Comparison of ENCODE assay signal across 9 mouse cellular contexts in genomic region chr1:182095240-182095741, GRCm38 (mm10). TPM values are rescaled to one million over a fixed set of nuclear protein-coding genes. Genes with fewer than 3 reads are reported as not detected.
DNase-seq lines count a peak whose midpoint lies in the region; ATAC-seq and TF ChIP-seq lines count a peak whose summit lies in the region.
"Had no signal": no experiment of that assay in that cellular context is flagged by ENCODE, and none has a peak within 500 bp of the region (broad histone marks: within the 10 kb centered on the region; RNA-seq: fewer than 3 reads in every experiment).

No protein-coding gene starts in this region.

- peak; percentile 68 for ATAC-seq in embryonic facial prominence, embryonic 13.5 days (ENCODE audit: insufficient number of reproducible peaks, insufficient read depth, low FRiP score, low TSS enrichment, low read depth)
- no peak for ATAC-seq in intestine, embryonic 14.5 days (replicated peaks; ENCODE audit: low FRiP score, low TSS enrichment, low read depth)
- ATAC-seq in midbrain, embryonic 14.5 days (ENCODE audit: low FRiP score, low TSS enrichment): no peak

- no peak for TF ChIP-seq CTCF in heart, adult 2 months (IDR thresholded peaks at IDR 0.05)
- no peak for TF ChIP-seq CTCF in thymus, adult 2 months (IDR thresholded peaks at IDR 0.05; ENCODE audit: borderline replicate concordance, control insufficient read depth, extremely low read depth, insufficient read depth, low read length, poor library complexity)

- no peak overlapping the region for H3K27ac ChIP-seq in heart, adult 2 months
- peak overlapping the region; percentile 77 for H3K27ac ChIP-seq in embryonic facial prominence, embryonic 13.5 days
- H3K27ac ChIP-seq in intestine, embryonic 14.5 days (ENCODE audit: low read depth): no peak overlapping the region
- no peak overlapping the region for H3K27ac ChIP-seq in midbrain, embryonic 14.5 days (replicated peaks; ENCODE audit: low read depth, low read length)
- H3K27ac ChIP-seq in thymus, adult 2 months (ENCODE audit: control insufficient read depth, insufficient read depth, low read length): no peak overlapping the region

- H3K79me2 ChIP-seq in heart, adult 2 months (replicated peaks; ENCODE audit: control insufficient read depth, insufficient read depth, low read length): no peaks in the 10 kb centered on the region

- H3K36me3 ChIP-seq in heart, adult 2 months (ENCODE audit: control insufficient read depth, insufficient read depth, low read length): no peaks in the 10 kb centered on the region
- H3K36me3 ChIP-seq in embryonic facial prominence, embryonic 13.5 days: no peaks in the 10 kb centered on the region
- H3K36me3 ChIP-seq in intestine, embryonic 14.5 days (ENCODE audit: control insufficient read depth, insufficient read depth, low read length): no peaks in the 10 kb centered on the region
- H3K36me3 ChIP-seq in midbrain, embryonic 14.5 days (ENCODE audit: control insufficient read depth, insufficient read depth, low read length): no peaks in the 10 kb centered on the region
- H3K36me3 ChIP-seq in thymus, adult 2 months (ENCODE audit: control insufficient read depth, insufficient read depth, low read length): no peaks in the 10 kb centered on the region
- H3K36me3 ChIP-seq: G1E had no signal

- no peak overlapping the region for H3K9ac ChIP-seq in heart, adult 2 months (ENCODE audit: low read depth, low read length)
- H3K9ac ChIP-seq in embryonic facial prominence, embryonic 13.5 days: no peak overlapping the region
- no peak overlapping the region for H3K9ac ChIP-seq in intestine, embryonic 14.5 days (ENCODE audit: low read length)
- no peak overlapping the region for H3K9ac ChIP-seq in midbrain, embryonic 14.5 days (replicated peaks; ENCODE audit: low read length)

- peak; percentile 21 to 30 for DNase-seq in heart, adult 2 months
- DNase-seq in heart, postnatal 25 days (ENCODE audit: low spot score): no peak
- peak; percentile 83 for DNase-seq in 3134 (ENCODE audit: extremely low read depth, insufficient read length, low spot score)
- DNase-seq in intestine, embryonic 14.5 days (ENCODE audit: low spot score): peak; percentile 63
- DNase-seq in midbrain, embryonic 14.5 days: peak; percentile 59
- no peak for DNase-seq in thymus, adult 2 months
- no peak for DNase-seq in frontal cortex, postnatal 14 days (ENCODE audit: low spot score in 2 of 2)

- H3K4me3 ChIP-seq in heart, adult 2 months: no peak overlapping the region
- no peak overlapping the region for H3K4me3 ChIP-seq in embryonic facial prominence, embryonic 13.5 days
- no peak overlapping the region for H3K4me3 ChIP-seq in intestine, embryonic 14.5 days (ENCODE audit: low read depth, low read length)
- H3K4me3 ChIP-seq in midbrain, embryonic 14.5 days (replicated peaks; ENCODE audit: low read depth, low read length): no peak overlapping the region
- no peak overlapping the region for H3K4me3 ChIP-seq in thymus, adult 2 months (ENCODE audit: control insufficient read depth, insufficient read depth, low read length)

- no peak for TF ChIP-seq POLR2A in heart, adult 2 months (IDR thresholded peaks at IDR 0.05; ENCODE audit: insufficient read depth, low read depth, low read length)
- no peak for TF ChIP-seq POLR2A in thymus, adult 2 months (IDR thresholded peaks at IDR 0.05; ENCODE audit: control insufficient read depth, extremely low read depth, insufficient read depth, low read length, poor library complexity)

- peaks cover 7% of the 10 kb centered on the region for H3K4me1 ChIP-seq in heart, adult 2 months (ENCODE audit: control insufficient read depth, insufficient read depth, low read length)
- H3K4me1 ChIP-seq in embryonic facial prominence, embryonic 13.5 days: peaks cover 59% of the 10 kb centered on the region
- H3K4me1 ChIP-seq in intestine, embryonic 14.5 days (replicated peaks; ENCODE audit: control insufficient read depth, insufficient read depth, low read length): peaks cover 25% of the 10 kb centered on the region
- H3K4me1 ChIP-seq in midbrain, embryonic 14.5 days (ENCODE audit: control insufficient read depth, insufficient read depth, low read length): peaks cover 26% of the 10 kb centered on the region
- peaks cover 4% of the 10 kb centered on the region; the same call in 1 of the 2 replicates for H3K4me1 ChIP-seq in thymus, adult 2 months (replicated peaks; ENCODE audit: control insufficient read depth, insufficient read depth, low read length)

- intact Hi-C loops in heart, adult 2 months (cut with DNase I): no loop called here
- intact Hi-C loops in heart, postnatal 25 days (cut with DNase I): no loop called here

- H3K9me3 ChIP-seq in embryonic facial prominence, embryonic 13.5 days: no peaks in the 10 kb centered on the region
- no peaks in the 10 kb centered on the region for H3K9me3 ChIP-seq in intestine, embryonic 14.5 days (ENCODE audit: control insufficient read depth, low read length)
- H3K9me3 ChIP-seq in midbrain, embryonic 14.5 days (ENCODE audit: control insufficient read depth, low read length): no peaks in the 10 kb centered on the region
- H3K9me3 ChIP-seq: G1E had no signal

- H3K4me2 ChIP-seq in embryonic facial prominence, embryonic 13.5 days: peak overlapping the region; percentile 40
- peak overlapping the region; percentile 18; the same call in 1 of the 2 replicates for H3K4me2 ChIP-seq in intestine, embryonic 14.5 days (ENCODE audit: low read length)
- H3K4me2 ChIP-seq in midbrain, embryonic 14.5 days (ENCODE audit: low read length): no peak overlapping the region

- 27% methylated on average over 10 of the region's 10 CpGs for WGBS in heart, adult 2 months
- 12% methylated on average over 10 of the region's 10 CpGs for WGBS in embryonic facial prominence, embryonic 13.5 days
- WGBS in intestine, embryonic 14.5 days: 23% methylated on average over 10 of the region's 10 CpGs
- WGBS in midbrain, embryonic 14.5 days: 14% methylated on average over 10 of the region's 10 CpGs
- 60% methylated on average over 10 of the region's 10 CpGs for WGBS in thymus, adult 2 months

- no peak for TF ChIP-seq EP300 in heart, adult 2 months (IDR thresholded peaks at IDR 0.05; ENCODE audit: insufficient read depth, low read depth, low read length)

- no peaks in the 10 kb centered on the region for H3K27me3 ChIP-seq in heart, adult 2 months (ENCODE audit: control insufficient read depth, insufficient read depth, low read length)
- no peaks in the 10 kb centered on the region for H3K27me3 ChIP-seq in embryonic facial prominence, embryonic 13.5 days
- no peaks in the 10 kb centered on the region for H3K27me3 ChIP-seq in intestine, embryonic 14.5 days (replicated peaks; ENCODE audit: control insufficient read depth, insufficient read depth, low read length)
- no peaks in the 10 kb centered on the region for H3K27me3 ChIP-seq in midbrain, embryonic 14.5 days (ENCODE audit: control insufficient read depth, insufficient read depth, low read length)
- H3K27me3 ChIP-seq in thymus, adult 2 months (ENCODE audit: control insufficient read depth, insufficient read depth, low read length): no peaks in the 10 kb centered on the region

RNA-seq across cellular contexts. Expression of gene Srp9, which starts 29.2 kb away (rescaled TPM):
- total RNA-seq in heart, adult 2 months (2021): 10 to 100 TPM; 40.5 to 47.6 TPM
- 29.4 and 39.0 TPM in 2 replicates for polyA plus RNA-seq in heart, adult 2 months (2012; rRNA removed)
- total RNA-seq in heart, postnatal 25 days (2021): 10 to 100 TPM; 39.8 to 42.7 TPM
- 163 and 166 TPM in 2 replicates for polyA plus RNA-seq in embryonic facial prominence, embryonic 13.5 days (2015; fragmentation: Nextera tagmentation; extraction: Ambion mirVana)
- 134 and 142 TPM in 2 replicates for polyA plus RNA-seq in intestine, embryonic 14.5 days (2014; fragmentation: Nextera tagmentation; extraction: Ambion mirVana)
- polyA plus RNA-seq in midbrain, embryonic 14.5 days (2014; fragmentation: Nextera tagmentation; extraction: Ambion mirVana): 151 and 155 TPM in 2 replicates
- 44.6 and 53.6 TPM in 2 replicates for polyA plus RNA-seq in thymus, adult 2 months (2012; rRNA removed)

Comparison
In these comparisons a context has a peak if more than half of its experiments do, and no peak if none do; other contexts are left out.
1. DNase-seq: peak in heart, adult 2 months (2 of 2), 3134 (single experiment), intestine, embryonic 14.5 days (single experiment) and midbrain, embryonic 14.5 days (single experiment); none in heart, postnatal 25 days (single experiment), thymus, adult 2 months (single experiment) and frontal cortex, postnatal 14 days (0 of 2).